Mouse (Mus musculus) layer of hippocampus, postnatal 14 days (tissue): ENCODE data around the gene Lilr4b. TPM values are rescaled to one million over a fixed set of nuclear protein-coding genes. Genes with fewer than 3 reads are reported as not detected.
"Not testable (repeated sequence)": the region's sequence is repeated elsewhere in the genome, so short reads cannot be mapped to it uniquely, and the experiment has no call there.

Source experiments
- DNase-seq, 2 experiments: peaks; one replicate each; pipeline ENCODE4 v3.0.0; 2021 to 2022; ENCODE audit warnings: low spot score in 2 of 2, mixed read lengths in 1 of 2
- long read RNA-seq, 2 experiments: library from polyadenylated mRNA; stranded (forward); transcript quantifications; one replicate each; pipeline ENCODE4 v2.0.0; 2021
- total RNA-seq, 2 experiments: library from RNA; stranded (reverse); gene quantifications; 2 replicates each; pipeline ENCODE4 v1.2.3; 2021

Lilr4b gene
- under 1 TPM in 1 of 2 experiments, not detected in 1; 0.25 TPM for total RNA-seq
- long read RNA-seq, experiment 1: 0 reads
- long read RNA-seq, experiment 2: 0 reads

DNA sequence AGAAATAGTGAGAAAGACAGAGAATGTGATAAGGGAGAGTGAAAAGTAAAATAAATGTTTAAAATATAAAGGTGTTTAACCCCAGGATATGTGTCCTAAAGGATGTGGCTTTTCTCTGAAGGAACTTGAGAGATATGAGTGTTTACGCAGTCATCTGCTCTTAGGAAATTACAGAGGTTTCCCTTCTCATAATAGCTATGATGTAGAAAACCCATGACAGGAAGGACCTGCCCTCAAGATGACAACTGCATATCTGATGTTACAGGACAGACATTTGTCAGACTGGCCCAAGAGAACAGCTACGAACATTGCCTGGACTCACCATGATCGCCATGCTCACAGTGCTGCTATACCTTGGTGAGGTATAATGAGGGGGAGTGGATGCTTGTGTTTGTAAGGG lies at the start of gene Lilr4b, which contains the start of gene Gm49339:
Gene Lilr4b (plus strand): TSS at position 236 of the 400 bp plus-strand sequence.
Gene Gm49339 (plus strand): TSS at position 216 of the 400 bp plus-strand sequence.
- DNase-seq: not testable (repeated sequence)

- DNase-seq: no peak
These were observed 47.5 kb upstream of the Lilr4b start for GRCm38 (mm10) chr10:51432940-51433339.

- no peak for DNase-seq
These were observed 44.7 kb upstream of the Lilr4b start for GRCm38 (mm10) chr10:51435684-51436083.

DNA sequence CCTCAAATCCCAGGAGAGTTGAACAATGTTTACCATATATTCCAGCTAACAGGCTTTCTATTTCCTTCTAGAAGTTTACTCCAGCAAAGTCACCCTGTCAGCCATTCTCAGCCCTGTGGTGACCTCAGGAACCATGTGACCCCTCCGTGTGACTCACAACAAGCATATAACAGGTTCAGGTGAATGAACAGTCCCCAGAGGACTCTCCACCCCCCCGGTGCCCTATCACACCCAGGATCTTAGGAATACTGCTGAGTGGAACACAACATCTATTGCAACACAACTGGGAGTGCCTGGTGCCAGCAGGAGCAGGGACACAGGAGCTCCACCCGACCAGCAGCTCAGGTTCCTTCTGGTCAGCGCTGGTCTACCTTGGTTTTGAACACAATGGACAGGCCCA lies 28.8 kb upstream of the Lilr4b start:
- no peak for DNase-seq

DNA sequence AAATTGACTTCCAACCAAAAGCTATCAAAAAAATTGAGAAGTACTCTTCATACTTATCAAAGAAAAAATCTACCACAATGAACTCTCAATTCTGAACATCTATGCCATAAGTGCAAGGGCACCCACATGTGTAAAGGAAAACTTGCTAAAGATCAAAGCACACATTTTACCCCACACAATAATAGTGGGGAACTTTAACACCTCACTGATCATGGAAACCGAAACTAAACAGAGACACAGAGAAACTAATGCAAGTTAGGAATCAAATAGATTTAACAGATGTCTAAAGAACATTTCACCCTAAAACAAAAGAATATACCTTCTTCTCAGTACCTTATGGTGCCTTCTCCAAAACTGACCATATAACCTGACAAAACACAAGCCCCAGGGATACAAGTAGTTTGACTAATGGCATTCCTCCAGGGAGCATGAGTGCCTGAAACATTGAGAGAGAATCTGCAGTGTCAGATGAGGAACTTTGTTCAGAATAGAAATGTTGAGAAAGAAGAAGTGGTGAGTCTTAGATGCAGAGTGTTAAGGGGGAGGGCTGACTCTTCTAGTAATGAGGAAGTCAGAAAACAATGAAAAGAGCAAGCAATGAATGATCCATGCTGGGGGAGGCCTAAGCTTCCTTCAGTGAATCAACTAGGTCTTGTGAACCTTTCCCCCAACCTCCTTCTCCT lies 26.7 kb upstream of the Lilr4b start:
- DNase-seq: peak in 1 of 2 experiments; percentile 10

- DNase-seq: no peak
These were observed 26.1 kb upstream of the Lilr4b start for GRCm38 (mm10) chr10:51454365-51454764.

DNA sequence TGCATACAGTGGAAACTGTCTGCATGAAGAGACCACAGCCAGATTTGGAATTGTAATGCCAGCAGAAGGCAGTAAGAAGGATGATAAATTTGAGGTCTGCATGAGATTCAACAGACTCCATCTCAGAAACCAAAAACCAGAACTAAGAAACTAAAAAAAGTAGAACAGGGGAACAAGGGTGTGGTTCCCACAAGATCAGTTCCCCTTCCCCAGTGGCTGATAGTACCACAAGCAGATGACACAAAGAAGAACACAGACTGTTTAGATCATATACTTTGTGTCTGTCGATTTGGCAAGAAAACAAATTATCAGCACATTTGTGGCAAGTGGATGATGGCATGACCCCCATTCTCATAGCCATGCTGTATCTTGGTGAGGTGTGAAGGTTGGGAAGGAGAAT lies 24.7 kb upstream of the Lilr4b start:
- no peak for DNase-seq

DNA sequence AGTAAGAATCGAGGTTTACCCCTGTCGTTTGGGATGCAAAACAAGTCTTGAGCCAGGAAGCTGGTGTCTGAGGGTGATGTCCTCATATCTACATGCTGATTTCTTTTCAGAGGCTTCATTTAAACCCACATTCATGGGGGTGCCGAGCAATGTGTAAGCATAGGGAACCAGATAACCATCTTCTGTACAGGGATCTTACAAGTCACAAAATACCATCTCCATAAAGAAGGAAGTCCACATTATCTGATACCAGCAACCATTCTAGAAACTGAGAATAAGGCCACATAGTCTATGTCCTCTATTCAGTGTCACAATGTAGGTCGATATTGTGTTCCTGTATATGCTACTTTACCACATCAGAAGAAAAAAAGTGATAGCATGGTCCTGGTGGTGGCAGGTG lies 24.1 kb upstream of the Lilr4b start:
- DNase-seq: no peak

DNA sequence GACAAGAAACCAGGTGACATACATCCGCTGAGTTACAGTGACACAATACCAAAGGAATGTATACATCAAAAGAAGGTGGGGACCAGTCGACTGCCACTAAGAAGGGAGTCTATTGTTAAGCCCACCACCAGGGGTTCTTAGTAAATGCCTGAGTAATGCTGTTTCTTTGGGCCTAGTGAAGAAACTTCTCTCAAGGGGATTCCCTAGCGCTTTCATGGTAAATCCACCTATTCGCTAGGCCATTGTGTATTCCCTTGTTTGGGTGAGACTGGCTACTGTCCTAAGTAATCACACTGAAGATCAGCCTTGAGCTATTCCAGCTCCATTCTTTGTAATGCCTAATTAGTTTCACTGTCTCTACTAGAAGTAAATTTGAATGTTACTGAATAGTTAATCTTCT lies 16.6 kb upstream of the Lilr4b start:
- DNase-seq: not testable (repeated sequence)

DNA sequence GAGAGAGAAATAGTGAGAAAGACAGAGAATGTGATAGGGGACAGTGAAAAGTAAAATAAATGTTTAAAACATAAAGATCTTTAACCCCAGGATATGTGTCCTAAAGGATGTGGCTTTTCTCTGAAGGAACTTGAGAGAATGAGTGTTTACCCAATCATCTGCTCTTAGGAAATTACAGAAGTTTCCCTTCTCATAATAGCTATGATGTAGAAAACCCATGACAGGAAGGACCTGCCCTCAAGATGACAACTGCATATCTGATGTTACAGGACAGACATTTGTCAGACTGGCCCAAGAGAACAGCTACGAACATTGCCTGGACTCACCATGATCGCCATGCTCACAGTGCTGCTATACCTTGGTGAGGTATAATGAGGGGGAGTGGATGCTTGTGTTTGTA lies 10.3 kb downstream of the Lilr4b start, which contains the start of gene Lilrb4a:
Gene Lilrb4a (plus strand): TSS at position 266 of the 400 bp plus-strand sequence.
- not testable (repeated sequence) for DNase-seq

- DNase-seq: no peak
These were observed 39.6 kb downstream of the Lilr4b start for GRCm38 (mm10) chr10:51520021-51520420.

DNA sequence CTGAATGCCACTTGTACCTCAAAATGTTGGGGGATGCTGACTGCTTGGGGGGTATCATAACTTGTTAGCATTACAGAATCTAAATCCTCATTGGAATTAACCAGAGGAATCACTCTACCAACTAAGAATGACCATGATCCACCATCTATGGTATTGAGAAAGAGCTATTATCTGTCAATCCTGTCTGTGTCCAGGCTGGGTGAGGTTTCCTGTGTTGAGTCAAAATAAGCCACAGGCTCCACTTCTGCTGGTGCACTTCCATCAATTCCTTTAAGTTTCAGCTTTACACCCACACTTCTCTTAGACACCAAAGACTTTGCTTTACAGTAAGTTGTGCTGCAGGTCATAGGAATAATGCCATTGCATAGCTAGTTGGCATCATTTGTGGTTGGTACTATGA lies 41.0 kb downstream of the Lilr4b start:
- no peak for DNase-seq

- no peak for DNase-seq
These were observed 45.7 kb downstream of the Lilr4b start for GRCm38 (mm10) chr10:51526090-51526489.

GRCm38 (mm10) chr10:51526633-51527032 lies 46.2 kb downstream of the Lilr4b start:
- no peak for DNase-seq

DNA sequence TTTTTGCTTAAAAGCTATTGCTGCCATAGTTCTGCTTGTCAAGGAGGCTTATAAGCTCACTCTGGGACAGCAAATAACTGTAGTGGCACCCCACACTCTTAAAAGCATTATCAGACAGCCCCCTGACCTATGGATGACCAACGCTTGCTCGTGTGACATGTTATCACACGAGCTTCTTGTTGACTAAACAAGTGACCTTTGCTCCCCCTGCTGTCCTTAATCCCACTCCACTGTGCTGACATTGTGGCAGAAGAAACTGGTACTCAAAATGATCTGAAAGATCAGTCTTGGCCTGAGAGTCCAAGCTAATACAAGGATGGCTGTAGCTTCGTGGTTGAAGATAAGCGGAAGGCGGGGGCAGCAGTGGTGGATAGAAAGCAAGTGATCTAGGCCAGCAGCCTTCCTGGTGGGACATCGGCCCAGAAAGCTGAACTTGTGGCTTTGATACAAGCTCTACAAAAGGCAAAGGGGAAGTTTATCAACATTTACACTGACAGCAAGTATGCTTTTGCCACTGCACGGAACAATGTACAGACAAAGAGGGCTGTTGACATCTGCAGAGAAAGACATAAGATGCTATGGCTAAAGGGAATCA lies 48.5 kb downstream of the Lilr4b start:
- DNase-seq: no peak

- no peak for DNase-seq
These were observed 49.1 kb downstream of the Lilr4b start for GRCm38 (mm10) chr10:51529497-51529896.

- no peak for DNase-seq
These were observed 50.4 kb downstream of the Lilr4b start for GRCm38 (mm10) chr10:51530813-51531212.

Other genes with a start within 250 kb of the Lilr4b start
- under 1 TPM in 1 of 2 experiments, not detected in 1; 0.28 TPM for gene Gm49339, start within 50 bp of the Lilr4b start, total RNA-seq
- not detected for gene Lilrb4a, start 10.3 kb downstream of the Lilr4b start, total RNA-seq
- not detected for gene Fam162b, start 109.9 kb downstream of the Lilr4b start, total RNA-seq
- not detected for gene Gprc6a, start 150.8 kb downstream of the Lilr4b start, total RNA-seq
- gene Rfx6, start 197.1 kb downstream of the Lilr4b start, total RNA-seq: not detected